Mouse (Mus musculus): ENCODE measurements around the gene Susd4.

Gene Susd4

DNA sequence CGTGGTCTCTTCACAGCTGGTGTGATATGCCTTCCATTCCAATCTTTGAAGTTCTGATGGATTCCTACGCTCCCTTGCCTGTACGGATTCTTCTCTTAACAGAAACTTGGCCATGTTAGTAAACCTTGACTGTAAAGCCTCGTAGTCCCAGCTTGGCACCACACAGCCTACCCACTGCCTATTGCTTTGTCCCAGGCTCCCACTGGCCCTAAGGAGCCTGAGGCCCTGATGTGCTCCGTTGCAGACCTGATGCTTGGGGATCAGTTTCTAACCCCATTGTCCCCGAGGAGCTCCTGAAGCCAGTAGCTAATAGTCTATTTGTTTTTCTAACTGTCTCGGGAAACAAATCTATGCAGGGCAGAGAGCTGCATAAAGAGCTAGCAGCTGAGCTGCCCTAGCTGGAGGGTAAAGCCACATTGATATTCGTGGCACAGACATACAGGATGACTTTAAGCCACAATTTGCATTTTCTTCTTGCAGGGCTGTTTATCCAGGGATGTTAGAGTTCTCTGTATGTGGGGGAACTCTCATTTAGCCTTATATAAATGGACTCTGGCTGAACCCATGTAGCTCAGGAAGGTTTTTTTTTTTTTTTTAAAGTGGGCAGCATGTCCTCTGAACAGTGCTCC is 155.2 kb downstream of the Susd4 start:
- no peak for DNase-seq (ENCODE audit: low spot score)

GRCm38 (mm10) chr1:182922824-182923223 is 159.2 kb downstream of the Susd4 start:
- no peak for DNase-seq (ENCODE audit: low spot score)

- no peak for DNase-seq (ENCODE audit: low spot score)
Observed at GRCm38 (mm10) chr1:182926465-182926864, 162.8 kb downstream of the Susd4 start.

DNA sequence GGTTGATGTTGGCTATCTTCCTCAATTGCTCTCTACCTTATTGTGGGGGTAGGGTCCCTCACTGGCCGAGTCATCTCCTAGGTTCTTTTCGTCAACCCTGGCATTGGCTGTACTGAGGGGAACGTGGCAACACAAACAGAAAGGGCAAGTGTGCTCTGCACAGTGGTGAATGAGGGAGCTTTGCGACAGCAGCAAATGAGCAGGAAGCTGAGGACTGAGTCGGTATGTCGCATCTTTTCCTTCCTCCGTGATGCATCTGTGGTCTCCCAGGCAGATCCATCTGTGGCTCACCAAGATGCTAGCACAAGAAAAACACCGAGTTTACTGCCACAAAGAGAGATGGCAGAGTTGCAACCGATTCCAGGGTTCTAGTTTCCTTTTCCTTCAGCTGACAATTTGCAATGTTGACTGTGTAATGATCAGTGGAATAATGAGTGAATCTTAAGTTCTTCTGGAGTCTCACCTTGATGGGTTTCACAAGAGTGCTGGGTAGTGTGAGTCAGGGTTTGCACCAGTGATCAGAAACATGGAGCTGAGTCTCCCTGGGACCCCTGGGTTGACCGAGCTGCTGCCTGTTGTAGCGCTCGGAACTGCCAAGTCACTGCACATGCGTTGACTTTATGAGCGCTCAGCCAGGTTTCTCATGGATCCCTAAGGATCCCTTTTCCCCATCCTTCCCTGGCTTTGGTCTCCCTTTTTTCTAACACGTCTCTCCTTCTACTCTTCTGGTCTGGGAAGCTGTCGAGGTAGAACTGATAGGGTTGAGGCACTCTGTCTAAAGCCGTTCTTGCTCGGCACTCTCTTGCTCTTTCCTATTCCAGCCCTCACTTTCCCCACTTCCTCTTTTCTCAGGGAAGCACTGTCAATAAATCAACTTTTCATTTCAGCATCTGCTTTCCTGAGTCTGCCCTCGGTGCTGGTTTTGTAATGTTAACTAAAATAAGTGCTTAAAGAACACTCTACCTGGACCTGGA is 164.5 kb downstream of the Susd4 start:
- no peak for DNase-seq (ENCODE audit: low spot score)

DNA sequence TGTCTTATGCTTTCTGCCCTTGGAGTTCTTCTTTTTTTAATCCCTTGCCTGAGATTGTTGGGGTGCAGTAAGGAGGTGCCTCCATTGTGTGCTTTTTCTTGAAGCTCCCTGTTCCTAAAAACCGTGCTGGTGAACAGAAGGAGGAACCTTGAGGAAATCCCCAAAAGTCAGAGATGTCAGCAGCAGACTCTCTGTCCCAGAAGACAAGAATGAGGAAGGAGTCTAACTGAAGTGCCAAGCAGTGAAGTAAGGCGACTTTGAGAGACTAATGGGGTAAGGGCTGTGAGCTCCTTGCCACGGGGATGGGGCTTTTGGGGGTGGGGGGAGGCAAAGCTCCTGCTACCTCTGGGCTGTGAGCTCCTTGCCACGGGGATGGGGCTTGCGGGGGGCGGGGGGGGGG is 171.8 kb downstream of the Susd4 start:
- DNase-seq (ENCODE audit: low spot score) = no peak

- DNase-seq (ENCODE audit: low spot score) = no peak
Observed at GRCm38 (mm10) chr1:182937486-182938120, 173.9 kb downstream of the Susd4 start.

DNA sequence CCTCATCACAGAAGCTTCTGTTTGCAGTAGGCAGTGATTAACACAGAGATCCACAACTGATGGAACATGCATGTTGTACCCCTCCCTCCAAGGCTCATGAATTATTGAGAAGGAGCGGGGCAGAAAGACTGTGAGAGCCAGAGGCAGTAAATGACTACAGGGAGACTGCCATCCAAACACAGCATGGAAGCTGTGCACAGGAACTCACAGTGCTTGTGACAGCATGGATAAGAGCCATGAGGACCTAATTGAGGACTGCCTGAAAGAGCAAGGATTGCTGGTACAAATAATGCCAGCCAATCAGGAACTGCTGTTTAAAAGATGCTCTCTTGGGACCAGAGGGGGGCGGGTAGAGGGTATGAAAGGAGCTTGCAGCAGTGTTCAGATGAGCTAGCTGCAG is 178.3 kb downstream of the Susd4 start:
- DNase-seq (ENCODE audit: low spot score) = no peak

DNA sequence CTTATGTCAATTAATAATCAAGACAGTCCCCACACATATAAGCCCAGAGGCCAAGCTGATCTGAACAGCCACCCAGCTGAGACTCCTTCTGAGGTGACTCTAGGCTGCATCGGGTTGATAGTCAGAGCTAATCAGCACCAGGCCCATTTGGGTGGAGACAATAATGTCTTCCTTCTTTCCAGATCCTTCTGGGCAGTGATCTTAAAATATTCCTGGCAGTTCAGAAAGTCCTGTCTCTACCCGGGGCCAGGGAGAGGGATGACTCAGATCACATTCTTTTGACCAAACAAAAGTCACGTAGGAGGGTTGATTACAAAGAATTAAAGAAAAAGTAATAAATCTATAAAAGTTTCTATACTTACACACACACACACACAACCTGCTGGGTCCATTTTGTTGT is 180.3 kb downstream of the Susd4 start:
- no peak for DNase-seq (ENCODE audit: low spot score)

- no peak for DNase-seq (ENCODE audit: low spot score)
Observed at GRCm38 (mm10) chr1:182944638-182945037, 181.0 kb downstream of the Susd4 start.

DNA sequence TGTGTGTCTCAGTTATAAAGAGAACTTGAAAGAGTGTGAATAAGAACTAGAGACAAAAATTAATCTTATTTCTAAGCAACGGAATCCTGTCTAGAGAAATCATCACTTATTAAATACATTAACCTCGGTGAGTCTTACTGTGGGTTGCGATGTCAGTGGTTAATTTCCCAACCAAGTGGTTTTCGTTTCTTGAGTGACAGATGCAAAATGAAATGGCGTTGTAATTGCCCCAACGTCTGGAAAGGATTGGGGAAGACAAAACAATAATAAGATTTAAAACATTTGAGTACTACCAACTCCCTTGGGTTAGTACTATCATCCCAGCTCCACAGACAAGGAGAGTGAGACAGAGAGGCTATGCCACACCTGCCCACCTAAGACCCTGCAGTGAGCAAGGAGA is 181.9 kb downstream of the Susd4 start:
- no peak for DNase-seq (ENCODE audit: low spot score)

Measured in ovary, postnatal 36 days (tissue).